Comparison of ENCODE assay signal across 24 mouse cellular contexts in genomic region chrX:161921581-161921980, GRCm38 (mm10).
DNase-seq lines count a peak whose midpoint lies in the region; TF ChIP-seq lines count a peak whose summit lies in the region.
"Had no signal": no experiment of that assay in that cellular context is flagged by ENCODE, and none has a peak within 500 bp of the region (broad histone marks: within the 10 kb centered on the region; RNA-seq: fewer than 3 reads in every experiment).

No protein-coding gene starts in this region.

- H3K36me3 ChIP-seq in heart, embryonic 10.5 days, result no peaks in the 10 kb centered on the region
- H3K36me3 ChIP-seq: forebrain, embryonic 12.5 days; forebrain, embryonic 15.5 days; G1E; hindbrain, embryonic 10.5 days; hindbrain, embryonic 13.5 days; intestine, embryonic 15.5 days had no signal

- no peak overlapping the region for H3K4me3 ChIP-seq in heart, embryonic 10.5 days
- no peak overlapping the region for H3K4me3 ChIP-seq in left cerebral cortex, adult 2 months
- H3K4me3 ChIP-seq: forebrain, embryonic 12.5 days; forebrain, embryonic 15.5 days; hindbrain, embryonic 10.5 days; hindbrain, embryonic 13.5 days; intestine, embryonic 15.5 days had no signal

- peak; percentile 91 for DNase-seq in heart, adult 11 months
- DNase-seq in heart, embryonic 10.5 days (ENCODE audit: low spot score), result no peak
- DNase-seq in heart, adult 9 months (ENCODE audit: low spot score in 2 of 2), result peak; percentile 18 to 31
- DNase-seq in heart, postnatal 4 days, result no peak
- DNase-seq in lung, postnatal 36 days, result peak; percentile 2
- no peak for DNase-seq in lung, postnatal 10 days
- DNase-seq in left cerebral cortex, adult 2 months (ENCODE audit: extremely low spot score in 1 of 2, low spot score in 2 of 2), result no peak
- no peak for DNase-seq in urinary bladder, adult 2 months (ENCODE audit: low spot score)
- DNase-seq: adrenal gland, postnatal 10 days; adrenal gland, postnatal 36 days; B cell, adult 2 months; cerebellum, adult 18-20 months; cerebellum, adult 9-10 months; cerebellum, postnatal 14 days; gastrocnemius, postnatal 25 days; heart, postnatal 14 days; kidney, adult 11 months had no signal

- 64% methylated on average over 1 of the region's 1 CpGs for WGBS in heart, embryonic 10.5 days

- peaks cover 30% of the 10 kb centered on the region; the same call in 1 of the 2 replicates for H3K27me3 ChIP-seq in heart, embryonic 10.5 days (ENCODE audit: insufficient read depth, poor library complexity, severe bottlenecking)
- H3K27me3 ChIP-seq: CH12.LX had no signal

- 0 out of 2 replicates have a peak, but pooled peaks cover 6% of the 10 kb centered on the region for H3K4me1 ChIP-seq in heart, embryonic 10.5 days
- H3K4me1 ChIP-seq: hindbrain, embryonic 13.5 days had no signal

- intact Hi-C loops in left cerebral cortex, adult 2 months (cut with DNase I), result no loop called here

- TF ChIP-seq CTCF in left cerebral cortex, adult 2 months (IDR thresholded peaks at IDR 0.05), result no peak

- no peak overlapping the region for H3K27ac ChIP-seq in heart, embryonic 10.5 days
- H3K27ac ChIP-seq in left cerebral cortex, adult 2 months, result no peak overlapping the region
- H3K27ac ChIP-seq: forebrain, embryonic 12.5 days; forebrain, embryonic 15.5 days; hindbrain, embryonic 10.5 days; hindbrain, embryonic 13.5 days; intestine, embryonic 15.5 days had no signal

- no peaks in the 10 kb centered on the region for H3K9me3 ChIP-seq in heart, embryonic 10.5 days
- H3K9me3 ChIP-seq: forebrain, embryonic 12.5 days; forebrain, embryonic 15.5 days; G1E; hindbrain, embryonic 10.5 days; hindbrain, embryonic 13.5 days; intestine, embryonic 15.5 days had no signal

Comparison
In these comparisons a context has a peak if more than half of its experiments do, and no peak if none do; other contexts are left out.
1. DNase-seq: peak in heart, adult 11 months (single experiment), heart, adult 9 months (2 of 2) and lung, postnatal 36 days (single experiment); none in heart, embryonic 10.5 days (single experiment), heart, postnatal 4 days (single experiment), lung, postnatal 10 days (single experiment), left cerebral cortex, adult 2 months (0 of 2) and urinary bladder, adult 2 months (single experiment).